Mouse (Mus musculus): Measurements from ENCODE around the gene Hspb6. TPM values are rescaled to one million over a fixed set of nuclear protein-coding genes. Genes with fewer than 3 reads are reported as not detected.

The Hspb6 gene
- total RNA-seq, 2 experiments from 2014 or later, result 4.4 to 11.7 TPM

DNA sequence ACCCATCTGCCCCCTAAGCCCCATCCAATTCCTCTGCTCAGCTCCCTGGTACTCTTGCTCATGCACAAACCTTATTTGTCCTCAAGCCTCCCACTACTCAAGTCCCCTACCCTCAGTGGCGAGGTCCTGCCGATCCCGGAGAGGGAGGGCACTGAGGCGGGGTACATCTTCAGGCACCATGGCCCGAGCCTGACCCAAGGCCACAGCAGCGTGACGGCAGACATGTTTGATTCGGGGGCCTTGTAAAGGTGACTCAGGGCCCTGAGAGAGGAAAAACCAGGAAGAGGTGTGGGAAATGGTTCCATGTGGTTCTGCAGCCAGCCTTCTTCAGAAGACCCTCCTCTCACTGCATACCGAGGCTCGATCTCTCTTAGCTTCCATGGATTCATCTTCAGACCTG, 32.4 kb downstream of the Hspb6 start:
- ATAC-seq (replicated peaks; ENCODE audit: poor library complexity), result no peak

DNA sequence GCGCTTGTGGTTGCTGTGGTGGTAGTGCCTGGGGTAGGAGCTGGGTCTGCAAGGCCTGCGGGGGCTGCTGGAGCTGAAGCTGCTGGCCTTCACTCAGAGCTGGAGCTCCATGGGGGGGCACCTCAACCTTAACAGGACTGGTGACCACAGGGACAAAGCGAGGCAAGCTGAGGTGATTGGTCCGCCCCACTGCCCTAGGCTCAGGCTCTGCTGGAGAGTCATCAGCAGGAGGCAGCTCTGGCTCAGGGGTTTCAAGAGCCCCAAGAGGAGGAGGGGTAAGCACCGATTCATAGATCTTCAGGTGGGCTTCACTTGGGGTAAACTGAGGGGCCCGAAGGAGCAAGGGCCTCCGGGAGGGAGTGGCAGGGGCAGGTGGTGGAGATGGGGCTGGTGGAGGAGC, 33.2 kb downstream of the Hspb6 start:
- ATAC-seq (replicated peaks; ENCODE audit: poor library complexity), result no peak

DNA sequence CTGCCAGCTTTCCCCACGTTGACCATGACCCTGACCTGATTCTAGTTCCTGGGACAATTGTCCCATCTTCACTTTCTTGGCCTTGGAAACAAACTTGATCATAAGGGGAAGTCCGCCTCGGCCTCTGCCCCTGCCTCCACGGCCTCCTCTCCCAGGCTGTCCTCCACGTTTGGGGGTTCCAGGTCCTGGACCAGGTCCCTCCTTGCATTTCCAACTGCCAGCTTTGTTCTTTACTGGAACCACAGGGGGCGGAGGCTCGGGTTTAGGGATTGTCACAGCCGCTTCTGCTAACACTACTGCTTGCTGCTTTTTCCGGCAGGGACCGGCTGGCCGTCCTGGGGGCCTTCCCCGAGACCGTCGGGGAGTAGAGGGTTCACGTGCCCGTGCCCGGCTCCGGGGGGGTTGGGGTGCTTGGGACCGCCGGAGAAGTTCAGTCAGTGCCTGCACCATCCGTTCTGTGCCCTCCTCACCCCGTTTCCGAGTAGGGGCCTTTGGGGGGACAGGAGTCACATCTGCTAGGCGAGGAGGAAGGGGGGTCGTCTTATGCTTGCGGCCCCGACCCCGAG, 34.6 kb downstream of the Hspb6 start:
- no peak for ATAC-seq (replicated peaks; ENCODE audit: poor library complexity)

DNA sequence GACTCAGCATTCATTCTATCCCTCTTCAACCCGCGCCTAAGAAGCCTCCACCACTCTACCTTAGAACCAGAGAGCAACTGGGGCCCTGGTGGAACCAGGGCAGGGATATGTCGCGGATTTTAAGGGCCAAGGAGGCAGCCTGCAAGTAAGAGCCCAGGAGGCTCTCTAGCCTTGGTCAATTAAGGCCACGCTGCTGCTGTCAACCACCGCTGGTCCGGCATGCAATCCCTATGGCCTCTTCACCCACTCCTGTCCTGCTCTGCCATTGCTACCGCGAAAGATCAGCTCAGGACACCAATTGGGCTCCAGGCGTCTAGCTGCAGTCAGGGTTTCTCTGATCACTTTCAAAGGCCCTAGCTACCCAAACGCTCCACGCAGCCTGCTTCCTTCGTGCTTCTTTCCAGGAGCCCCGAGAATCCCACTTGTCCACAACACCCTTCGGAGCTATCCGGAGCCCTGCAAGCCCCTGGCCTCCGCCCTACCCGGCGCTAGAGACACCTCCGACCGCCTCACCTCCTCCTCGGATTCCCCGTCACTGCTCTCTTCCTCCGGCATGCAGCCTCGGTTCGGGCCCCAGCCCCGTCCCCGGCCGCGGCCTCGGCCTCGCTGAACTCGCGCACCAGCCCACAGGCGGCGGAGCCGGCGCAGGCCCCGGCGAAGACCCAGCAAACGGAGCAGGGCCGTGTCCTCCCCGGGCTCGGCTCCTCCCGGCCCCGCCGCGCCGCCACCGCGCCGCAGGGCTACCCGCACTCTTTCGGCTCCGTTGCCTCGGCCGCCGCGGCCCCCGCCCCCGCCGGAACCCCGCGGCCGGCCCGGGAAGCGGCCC, 36.1 kb downstream of the Hspb6 start:
- no peak for ATAC-seq (replicated peaks; ENCODE audit: poor library complexity)

DNA sequence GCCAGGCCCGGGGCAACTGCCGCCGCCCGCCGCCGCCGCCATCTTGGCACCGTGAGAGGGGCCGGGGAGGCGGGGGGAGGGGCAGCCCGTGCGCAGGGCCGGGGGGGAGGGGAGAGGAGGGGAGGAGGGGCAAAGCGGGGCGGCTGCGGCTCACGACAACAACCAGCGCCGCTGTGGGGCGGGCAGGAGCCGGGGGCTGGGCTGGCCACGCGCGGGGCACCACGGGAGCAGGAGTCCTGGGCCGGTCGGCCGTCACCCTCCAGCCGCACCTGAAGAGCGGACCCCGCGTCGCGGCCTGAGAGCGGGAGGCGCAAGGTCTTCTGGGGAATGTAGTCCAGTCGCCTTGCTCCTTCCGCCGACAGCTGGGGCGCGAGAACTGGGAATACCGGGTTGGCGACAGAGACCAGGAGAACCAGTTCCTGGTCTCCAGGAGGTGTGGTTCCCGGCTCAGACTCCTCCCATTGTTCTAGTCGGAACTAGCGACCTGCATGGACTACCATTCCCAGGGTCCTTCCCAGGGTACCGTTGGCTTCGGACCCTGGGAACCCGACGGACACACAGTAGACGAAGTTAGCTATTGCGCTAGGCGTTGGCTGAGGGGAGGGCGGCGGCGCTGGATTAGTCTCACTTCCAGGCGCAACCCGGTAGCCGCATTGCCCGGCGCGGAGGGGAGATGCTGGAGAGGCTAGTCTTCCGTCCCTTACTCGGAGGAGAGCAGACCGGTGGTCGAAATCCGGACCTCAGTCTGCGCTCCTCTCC, 36.9 kb downstream of the Hspb6 start, which contains the start of gene Kmt2b:
Gene Kmt2b (minus strand): TSS at position 51 of the 759 bp plus-strand sequence.
- peak; percentile 83 for ATAC-seq (replicated peaks; ENCODE audit: poor library complexity)

DNA sequence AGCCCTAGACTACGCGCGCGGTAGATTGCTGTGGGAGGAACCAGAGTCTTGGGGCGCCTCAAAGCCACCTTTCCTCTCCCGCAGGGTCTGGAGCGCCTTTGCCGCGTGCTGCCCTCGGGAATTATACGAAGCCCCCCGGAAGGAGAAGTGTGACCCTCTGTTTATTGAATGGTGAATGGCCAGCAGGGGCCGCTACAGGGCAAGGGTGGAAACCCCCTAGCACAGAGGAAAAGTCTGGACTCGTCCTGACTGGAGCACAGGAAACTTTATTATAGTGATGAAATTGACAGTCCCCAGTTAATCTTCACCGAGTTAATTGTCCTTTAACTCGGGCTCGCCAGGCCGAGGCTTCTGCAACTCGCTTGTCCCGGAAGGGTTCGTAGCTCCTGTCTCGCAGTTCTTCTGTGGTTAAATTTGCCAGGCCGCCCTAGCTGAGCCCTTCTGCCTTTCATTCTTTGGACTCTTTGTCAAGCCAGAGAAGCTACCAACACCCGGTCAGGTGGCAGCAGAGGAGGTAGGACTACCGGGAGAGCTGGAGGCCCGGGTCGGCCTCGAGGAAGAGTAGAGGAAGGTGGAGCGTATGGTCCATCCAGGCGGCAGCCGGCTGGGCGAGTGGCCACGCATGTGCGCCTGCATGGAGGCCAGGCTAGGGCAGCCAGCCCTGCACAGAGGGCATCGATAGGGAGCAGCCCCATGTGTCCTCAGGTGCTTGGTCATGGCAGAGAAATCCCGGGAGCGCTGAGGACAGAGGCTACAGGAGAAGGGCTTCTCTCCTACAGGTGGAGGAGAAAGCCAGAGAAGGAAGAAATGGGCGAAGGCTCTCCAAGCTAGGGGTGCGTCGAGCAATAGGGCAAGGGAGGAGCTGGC, 37.7 kb downstream of the Hspb6 start:
- ATAC-seq (replicated peaks; ENCODE audit: poor library complexity), result peak; percentile 65

DNA sequence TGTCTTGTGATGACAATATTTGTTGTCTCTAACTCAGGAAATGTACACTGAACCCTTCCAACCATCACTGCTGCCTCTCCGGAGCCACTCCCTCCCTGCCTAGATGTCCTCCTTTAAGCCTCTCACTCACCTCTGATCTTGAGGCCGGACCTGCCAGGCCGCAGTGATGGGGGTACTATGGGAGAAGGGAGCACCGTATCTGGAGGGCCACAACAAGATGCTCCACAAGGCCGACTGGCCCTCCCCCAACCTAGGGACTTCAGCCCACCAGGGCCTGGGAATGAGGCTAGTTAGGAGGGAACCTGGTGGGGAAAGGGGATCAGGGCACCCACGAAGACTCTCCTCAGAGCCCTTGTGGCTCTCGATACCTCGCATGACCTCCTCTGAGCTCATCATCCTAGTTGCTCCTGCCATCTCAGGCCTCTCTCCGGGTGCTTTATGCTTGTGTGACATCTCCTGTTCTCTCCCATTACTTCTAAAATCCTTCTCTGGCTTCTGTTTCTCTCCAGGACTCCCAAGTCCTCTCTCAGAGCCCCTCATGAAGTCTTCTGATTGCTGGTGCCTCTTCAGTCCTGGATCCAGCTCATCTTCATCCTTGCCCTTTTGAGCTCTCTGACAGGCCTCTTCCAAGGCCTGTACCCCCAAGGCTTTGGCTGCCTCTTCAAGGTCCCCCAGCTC, 39.1 kb downstream of the Hspb6 start:
- ATAC-seq (replicated peaks; ENCODE audit: poor library complexity), result no peak

DNA sequence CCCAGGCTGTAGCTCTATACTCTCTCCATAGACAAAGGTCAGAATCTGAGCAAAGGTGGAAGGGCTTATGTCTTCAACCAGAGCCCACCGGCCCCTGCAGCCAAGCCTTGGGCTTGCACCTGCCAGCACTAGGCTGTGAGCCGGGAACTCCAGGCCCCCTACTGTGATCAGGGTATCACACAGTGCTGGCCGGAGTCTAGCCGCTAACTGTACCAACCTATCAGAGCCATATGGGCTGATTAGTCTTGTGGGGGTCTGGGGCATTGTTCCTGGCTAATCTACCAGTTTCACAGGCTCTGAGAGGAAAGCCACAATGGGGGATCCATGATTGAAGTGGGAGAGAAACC, 39.6 kb downstream of the Hspb6 start:
- no peak for ATAC-seq (replicated peaks; ENCODE audit: poor library complexity)

DNA sequence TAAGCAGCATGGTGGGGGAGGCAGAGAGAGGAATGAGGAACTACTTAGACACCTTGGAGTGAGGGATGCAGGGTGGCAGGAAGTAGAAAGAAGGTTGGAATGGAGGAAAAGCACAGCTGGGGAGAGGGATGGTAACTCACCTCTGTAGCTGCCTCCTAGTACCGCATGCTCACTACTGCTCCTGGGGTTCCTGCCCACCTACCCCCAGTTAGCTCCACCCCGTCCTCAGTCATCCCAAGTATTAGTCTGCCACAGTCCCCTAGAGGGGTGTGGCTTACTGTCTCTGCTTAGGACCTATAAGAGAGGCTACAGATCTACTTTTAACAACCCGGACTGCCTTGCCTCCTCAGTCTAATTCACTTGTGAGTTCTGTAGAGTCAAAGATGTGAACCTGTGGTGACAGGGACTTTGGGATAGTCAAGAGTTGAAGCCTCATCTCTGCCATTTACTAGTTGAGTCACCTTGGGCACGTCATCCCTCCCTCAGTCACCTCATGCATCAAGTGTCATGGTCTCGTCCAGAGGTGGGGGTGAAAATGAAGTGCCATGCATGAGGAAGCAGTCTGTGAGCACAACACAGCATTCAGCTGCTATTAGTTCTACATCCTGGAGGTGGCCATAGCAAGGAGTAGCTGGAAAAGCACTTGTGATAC, 40.9 kb downstream of the Hspb6 start:
- no peak for ATAC-seq (replicated peaks; ENCODE audit: poor library complexity)

DNA sequence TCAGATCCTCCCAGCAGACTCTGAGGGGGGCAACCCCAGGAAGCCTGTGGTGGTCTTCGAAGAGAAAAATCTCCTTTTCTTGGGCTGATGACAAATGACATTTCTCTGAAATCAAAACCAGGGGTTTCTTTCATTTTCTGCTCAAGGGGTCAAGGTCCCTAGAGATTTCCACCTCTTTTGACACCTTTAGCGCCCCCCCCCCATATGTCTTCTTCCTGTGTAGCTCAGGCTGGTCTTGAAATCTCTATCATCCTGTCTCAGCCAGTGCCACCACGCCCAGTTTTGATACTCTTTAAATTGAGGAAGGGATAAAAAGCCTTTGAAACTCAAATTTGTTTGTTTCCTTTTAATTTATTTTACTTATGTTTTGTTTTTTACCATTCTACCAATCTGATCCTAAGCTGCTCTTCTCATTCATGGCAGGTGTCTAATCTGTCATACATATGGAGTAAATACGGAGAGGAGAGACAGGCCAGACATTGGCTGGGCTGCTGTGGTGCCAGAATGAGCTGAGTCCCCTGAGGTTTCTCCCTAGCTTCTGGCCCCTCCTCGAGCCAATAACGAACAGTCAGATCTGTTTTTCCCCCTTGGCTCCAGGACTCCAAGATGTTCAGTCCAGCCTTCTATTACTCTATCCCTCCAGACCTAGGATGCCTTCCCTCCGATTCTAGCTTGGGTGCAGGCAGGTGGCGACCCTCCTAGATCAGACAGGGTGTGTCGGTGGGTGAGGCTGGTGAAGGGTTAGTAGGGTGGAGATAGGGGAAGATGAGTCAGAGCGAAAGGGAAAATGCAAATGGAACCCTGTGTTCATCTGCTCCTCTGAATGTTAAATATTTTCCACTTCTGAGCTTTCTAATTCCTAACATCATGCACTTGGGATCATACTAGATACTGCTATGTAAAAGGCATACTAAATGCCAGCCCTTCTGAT, 41.9 kb downstream of the Hspb6 start:
- ATAC-seq (replicated peaks; ENCODE audit: poor library complexity), result no peak

DNA sequence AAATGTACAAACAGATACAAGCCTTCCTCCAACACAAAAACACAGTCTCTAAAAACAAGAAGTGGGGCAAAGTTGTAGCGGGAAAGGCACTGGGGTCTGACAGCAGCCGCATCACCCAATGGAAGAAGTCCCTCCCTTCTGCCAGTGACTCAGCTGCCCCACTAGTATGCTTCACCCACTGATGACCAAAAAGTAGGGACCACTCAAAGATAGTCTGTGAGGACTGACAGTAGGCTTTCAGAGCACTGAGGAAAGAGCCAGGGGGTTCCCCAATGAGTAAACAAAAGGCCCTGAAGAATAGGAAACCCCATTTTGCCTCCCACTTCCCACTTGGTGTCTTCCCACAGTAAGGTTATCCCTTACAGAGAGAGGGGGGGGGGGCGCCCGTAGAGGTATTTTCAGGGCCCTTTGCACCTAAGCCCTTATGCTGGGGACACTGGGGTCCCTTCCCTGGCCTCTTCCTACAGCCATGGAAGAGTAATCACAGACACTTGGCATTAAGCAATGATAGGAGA, 42.6 kb downstream of the Hspb6 start:
- ATAC-seq (replicated peaks; ENCODE audit: poor library complexity), result no peak

DNA sequence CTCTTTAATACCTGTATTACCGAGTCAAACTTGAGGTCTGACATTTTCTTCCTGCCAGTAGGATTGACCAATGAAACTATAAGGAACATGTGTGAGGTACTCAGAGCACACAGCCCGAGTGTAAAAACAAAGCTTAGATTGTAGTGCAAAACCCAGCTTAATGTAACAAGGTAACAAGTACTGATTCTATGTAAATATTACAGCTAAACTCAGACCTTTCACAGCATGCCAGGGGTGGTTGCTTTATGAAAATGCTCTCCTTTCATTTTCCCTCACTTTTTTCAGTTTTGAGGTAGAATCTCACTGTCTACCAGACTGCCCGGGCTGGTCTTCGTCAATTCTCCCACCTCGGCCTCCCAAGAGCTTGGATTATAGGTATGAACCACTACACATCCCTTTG, 44.1 kb downstream of the Hspb6 start:
- no peak for ATAC-seq (replicated peaks; ENCODE audit: poor library complexity)

DNA sequence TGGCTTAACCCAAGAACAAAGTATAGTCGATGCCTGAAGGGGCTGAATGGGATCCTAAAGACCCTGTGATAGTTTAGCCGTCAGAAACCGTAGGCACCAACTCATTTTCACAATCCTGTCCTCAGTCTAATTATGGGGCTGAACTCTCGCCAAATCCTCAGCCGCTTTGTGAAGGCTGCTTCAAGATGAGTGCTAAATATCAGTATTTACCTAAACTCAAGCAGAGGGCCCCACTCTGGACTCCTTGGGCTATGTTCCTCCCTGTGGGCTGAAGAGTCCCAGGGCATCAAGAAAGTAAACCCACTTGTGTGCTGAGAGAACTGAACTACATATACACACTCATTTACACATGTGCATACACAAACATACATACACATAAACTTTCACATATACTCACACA, 44.8 kb downstream of the Hspb6 start:
- no peak for ATAC-seq (replicated peaks; ENCODE audit: poor library complexity)

DNA sequence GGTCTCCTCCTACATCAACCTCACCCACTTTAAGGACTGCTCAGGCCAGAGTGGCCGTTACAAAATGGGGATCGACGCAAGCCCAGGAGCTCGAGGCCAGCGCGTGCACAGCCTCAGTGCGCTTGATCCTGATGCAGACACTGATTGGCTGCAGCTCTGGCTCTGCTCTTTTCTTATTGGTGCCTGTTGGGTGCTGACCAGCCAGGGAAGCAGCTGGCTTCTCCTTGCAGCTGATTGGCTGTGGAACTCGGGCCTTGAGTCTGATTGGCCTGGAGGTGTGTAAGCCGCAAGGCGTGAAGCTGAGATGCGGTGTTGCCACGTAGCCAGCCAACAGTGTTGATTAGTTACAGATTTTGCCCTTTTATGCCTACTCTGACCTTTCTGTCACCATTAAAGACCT, 46.8 kb downstream of the Hspb6 start, which contains the start of gene Zbtb32:
Gene Zbtb32 (minus strand): TSS at position 124 of the 400 bp plus-strand sequence.
- ATAC-seq (replicated peaks; ENCODE audit: poor library complexity), result no peak

DNA sequence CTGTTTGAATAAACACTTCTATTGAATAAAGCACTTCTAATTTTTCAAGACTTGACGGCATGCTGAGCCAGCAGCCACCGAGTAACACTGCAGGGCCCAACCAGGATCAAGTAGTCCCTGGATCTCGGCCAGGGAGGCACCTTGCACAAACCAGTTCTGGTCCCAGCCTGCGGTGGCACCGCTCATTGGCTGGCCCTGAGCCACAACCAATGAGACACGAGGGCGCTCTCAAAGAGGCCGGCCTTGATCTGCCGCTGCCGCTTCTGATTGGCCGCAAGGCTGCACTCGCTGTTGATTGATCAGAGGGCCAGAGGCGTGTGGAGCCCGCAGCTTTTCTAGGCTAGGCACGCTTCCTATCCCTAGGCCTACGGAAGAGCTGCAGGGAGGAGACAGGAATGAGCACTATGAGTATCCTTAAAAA, 48.0 kb downstream of the Hspb6 start:
- peak; percentile 99 for ATAC-seq (replicated peaks; ENCODE audit: poor library complexity)

DNA sequence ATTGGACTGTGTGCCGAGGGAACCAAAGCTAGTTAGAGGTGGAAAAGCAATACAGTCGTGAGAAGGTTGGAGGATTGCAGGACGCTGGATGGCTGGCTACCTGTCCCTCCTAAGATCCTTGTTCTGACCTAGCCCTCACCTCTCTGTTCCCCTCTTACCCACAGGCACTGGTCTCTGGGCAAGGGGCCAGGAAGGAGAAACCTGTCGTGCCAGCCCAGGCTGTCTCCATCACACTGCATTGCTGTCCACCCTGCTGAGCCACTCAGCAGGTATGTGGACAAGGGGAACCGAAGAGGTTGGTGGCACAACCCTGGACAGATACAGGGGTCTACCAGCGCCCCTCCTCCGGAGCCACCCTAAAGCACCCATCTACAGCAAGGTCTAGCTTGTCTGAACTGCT, 48.7 kb downstream of the Hspb6 start:
- ATAC-seq (replicated peaks; ENCODE audit: poor library complexity), result no peak

DNA sequence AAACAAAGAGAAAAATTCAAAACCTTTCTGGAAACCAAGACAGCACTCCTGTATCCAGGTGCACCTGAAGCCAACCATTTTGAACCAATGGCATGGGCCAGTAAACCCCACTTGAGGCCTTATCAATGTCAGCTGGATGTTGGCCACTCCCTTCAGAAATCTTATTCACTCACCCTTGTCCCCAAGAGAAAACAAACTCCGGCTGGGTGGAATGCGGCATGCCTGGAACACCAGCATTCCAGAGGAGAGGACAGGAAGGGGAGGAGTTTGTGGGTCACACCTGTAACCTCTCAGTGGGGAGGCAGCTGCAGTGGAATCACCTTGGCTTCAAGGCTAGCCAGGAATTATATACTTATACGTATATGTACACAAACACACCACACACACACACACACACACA, 50.6 kb downstream of the Hspb6 start:
- no peak for ATAC-seq (replicated peaks; ENCODE audit: poor library complexity)

DNA sequence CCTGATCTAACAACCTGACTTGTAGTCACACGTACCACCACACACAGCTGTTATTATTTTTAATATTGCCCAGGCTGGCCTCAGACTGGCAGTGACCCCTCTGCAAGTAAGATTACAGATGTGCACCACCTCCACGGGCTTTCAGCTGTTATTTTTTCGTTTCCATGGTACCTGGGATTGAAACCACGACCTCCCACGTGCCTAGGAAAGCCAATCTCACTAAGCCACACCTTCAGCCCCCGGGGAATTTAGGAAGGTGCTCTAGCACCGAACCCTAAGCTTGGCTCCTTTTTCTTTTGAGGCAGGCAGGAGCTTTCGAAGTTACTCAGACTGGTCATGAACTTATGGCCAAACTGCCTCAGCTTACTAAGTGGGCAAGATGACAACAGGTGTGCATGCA, 52.4 kb downstream of the Hspb6 start:
- no peak for ATAC-seq (replicated peaks; ENCODE audit: poor library complexity)

DNA sequence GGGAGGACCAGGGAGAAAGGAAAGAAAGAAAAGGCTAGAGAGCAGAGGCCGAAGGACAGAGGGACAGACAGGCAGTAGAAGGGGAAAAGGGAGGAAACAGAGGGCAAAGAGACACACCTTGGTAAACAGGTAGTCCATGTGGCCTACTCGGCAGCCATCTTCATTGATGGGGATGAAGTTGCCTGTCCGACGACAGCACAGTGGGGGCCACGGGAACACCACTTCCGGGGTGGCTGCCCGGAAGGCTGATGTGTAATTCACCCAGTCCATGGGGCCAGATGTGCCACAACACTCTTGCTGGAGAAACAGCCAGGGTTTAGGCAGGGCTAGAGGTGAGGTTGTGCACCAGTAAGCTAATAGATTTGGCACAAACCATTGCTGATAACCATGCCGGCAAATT, 53.0 kb downstream of the Hspb6 start:
- no peak for ATAC-seq (replicated peaks; ENCODE audit: poor library complexity)
